Mouse (Mus musculus) heart, embryonic 14.5 days (tissue): ENCODE results near the gene Prdm4. TPM values are rescaled to one million over a fixed set of nuclear protein-coding genes. Genes with fewer than 3 reads are reported as not detected.

Experiments used
- ATAC-seq: fragments of 200-750 bp; cut with Nextera tagmentation; 2 replicates; pipeline ENCODE4 v1.8.0; 2017; ENCODE audit warnings: low read depth, moderate TSS enrichment; ENCODE audit not compliant: insufficient number of reproducible peaks, insufficient read depth, low FRiP score
- H3K27ac ChIP-seq, 2 experiments: fragments of 200-500 bp in 1 of 2; fragments of 300-500 bp in 1 of 2; sonication (generic) in 1 of 2; replicated peaks in 1 of 2; 2 replicates each; pipeline ENCODE4 v1.5.1; 2012 to 2014; ENCODE audit warnings: low read depth in 2 of 2, low read length in 2 of 2, control low read depth in 1 of 2, mild to moderate bottlenecking in 1 of 2, mixed read lengths in 1 of 2; ENCODE audit not compliant: control insufficient read depth in 1 of 2, insufficient read depth in 1 of 2
- H3K27me3 ChIP-seq: fragments of 300-500 bp; sonication (generic); 2 replicates; pipeline ENCODE4 v1.6.1; 2014; ENCODE audit warnings: mild to moderate bottlenecking, low read length, control low read depth; ENCODE audit not compliant: control insufficient read depth, insufficient read depth
- H3K36me3 ChIP-seq: fragments of 300-500 bp; sonication (generic); 2 replicates; pipeline ENCODE4 v1.6.1; 2014; ENCODE audit warnings: mild to moderate bottlenecking, control low read depth, low read length, mixed read lengths; ENCODE audit not compliant: control insufficient read depth, insufficient read depth
- H3K4me1 ChIP-seq, 2 experiments: fragments of 200-500 bp in 1 of 2; fragments of 300-500 bp in 1 of 2; sonication (generic) in 1 of 2; 2 replicates each; pipeline ENCODE4 v1.6.1; 2012 to 2014; ENCODE audit warnings: low read length in 2 of 2, control low read depth in 1 of 2, mixed read lengths in 1 of 2; ENCODE audit not compliant: control insufficient read depth in 2 of 2, insufficient read depth in 2 of 2
- H3K4me2 ChIP-seq: fragments of 300-500 bp; sonication (generic); 2 replicates; pipeline ENCODE4 v1.6.1; 2014; ENCODE audit warnings: mild to moderate bottlenecking, low read length
- H3K4me3 ChIP-seq, 2 experiments: fragments of 200-500 bp in 1 of 2; fragments of 300-500 bp in 1 of 2; sonication (generic) in 1 of 2; 2 replicates each; pipeline ENCODE4 v1.5.1; 2012 to 2014; ENCODE audit warnings: low read length in 2 of 2, mild to moderate bottlenecking in 2 of 2, control low read depth in 1 of 2, low read depth in 1 of 2, moderate library complexity in 1 of 2; ENCODE audit not compliant: control insufficient read depth in 1 of 2, insufficient read depth in 1 of 2
- H3K9ac ChIP-seq: fragments of 300-500 bp; sonication (generic); 2 replicates; pipeline ENCODE4 v1.6.1; 2014; ENCODE audit warnings: mild to moderate bottlenecking, low read length
- H3K9me3 ChIP-seq: fragments of 300-500 bp; sonication (generic); 2 replicates; pipeline ENCODE4 v1.6.1; 2016; ENCODE audit warnings: low read length, control low read depth; ENCODE audit not compliant: control insufficient read depth
- WGBS: fragments of 180-500 bp; shearing (Covaris S2); extraction: QIAGEN DNeasy Blood & Tissue Kit; methylation state at CpG from one replicate; pipeline ENCODE4 v1.1.7; 2014; 5-methylcytosine and 5-hydroxymethylcytosine counted together
- polyA plus RNA-seq: library from polyadenylated mRNA; unstranded; fragments of >200 nt; fragmentation: Nextera tagmentation; extraction: Ambion mirVana; gene quantifications from 2 replicates; pipeline ENCODE4 v1.2.1, GENCODE M21; 2014

Gene Prdm4
- polyA plus RNA-seq, 1 experiment from 2014 or later, result 15.2 TPM

DNA sequence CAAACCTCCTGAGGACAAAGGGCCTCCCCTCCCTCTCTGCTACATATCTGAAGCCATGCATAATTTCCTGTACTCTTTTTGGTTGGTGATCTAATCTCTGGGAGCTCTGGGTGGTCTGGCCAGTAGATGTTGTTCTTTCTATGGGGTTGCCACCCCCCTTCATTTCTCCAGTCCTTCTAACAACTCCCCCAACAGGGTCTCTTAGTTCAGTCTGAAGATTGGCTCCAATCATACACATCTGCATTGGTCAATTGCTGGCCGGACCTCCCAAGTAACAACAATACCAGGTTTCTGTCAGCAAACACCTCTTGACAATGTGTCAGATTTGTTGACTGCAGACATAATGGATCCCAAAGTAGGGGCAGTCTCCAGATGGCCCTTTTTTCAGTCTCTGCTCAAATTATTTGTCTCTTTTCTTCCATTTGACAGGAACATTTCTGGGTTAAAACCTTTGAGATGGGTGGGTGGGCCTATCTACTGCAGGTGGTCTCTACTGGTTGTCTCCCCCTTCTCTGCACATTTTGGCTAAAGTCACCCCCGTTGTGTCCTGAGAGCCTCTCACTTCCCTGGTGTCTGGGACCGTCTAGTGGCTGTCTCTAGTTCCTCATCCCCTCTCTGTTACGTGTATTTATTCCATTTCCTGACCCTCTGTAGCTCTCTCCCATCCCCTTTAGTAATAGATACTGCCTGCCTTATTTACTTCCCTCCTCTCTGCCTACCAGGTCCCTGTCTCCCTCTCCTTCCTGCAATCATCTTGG is 70.7 kb downstream of the Prdm4 start:
- H3K9me3 ChIP-seq, result no peaks in the 10 kb centered on the region
- H3K27ac ChIP-seq, result no peak overlapping the region
- no peak overlapping the region for H3K9ac ChIP-seq
- WGBS, result 44% methylated on average over 4 of the region's 4 CpGs
- no peaks in the 10 kb centered on the region for H3K27me3 ChIP-seq
- ATAC-seq, result no peak
- H3K4me2 ChIP-seq, result no peak overlapping the region
- H3K36me3 ChIP-seq, result no peaks in the 10 kb centered on the region
- no peak overlapping the region for H3K4me3 ChIP-seq
- H3K4me1 ChIP-seq, result no peaks in the 10 kb centered on the region

Other genes with a start within 250 kb of the Prdm4 start
- 43.4 and 46.0 TPM in 2 replicates for gene Pwp1, start 87.6 kb downstream of the Prdm4 start, polyA plus RNA-seq
- gene Ascl4, start 10.5 kb upstream of the Prdm4 start, polyA plus RNA-seq, result not detected in 2 replicates
- gene Rtcb, start 40.7 kb upstream of the Prdm4 start, polyA plus RNA-seq, result 107 TPM in 2 replicates
- gene Bpifc, start 94.8 kb upstream of the Prdm4 start, polyA plus RNA-seq, result not detected in 2 replicates
- gene Fbxo7, start 104.8 kb upstream of the Prdm4 start, polyA plus RNA-seq, result 20.1 and 22.1 TPM in 2 replicates